Mouse (Mus musculus) forebrain, embryonic 13.5 days (tissue): ENCODE data around the gene Syt2. TPM values are rescaled to one million over a fixed set of nuclear protein-coding genes. Genes with fewer than 3 reads are reported as not detected.

Source experiments
- ATAC-seq: fragments of 200-750 bp; cut with Nextera tagmentation; 2 replicates; pipeline ENCODE4 v1.8.0; 2017
- H3K27ac ChIP-seq: fragments of 300-500 bp; sonication (generic); 2 replicates; pipeline ENCODE4 v1.5.1; 2015; ENCODE audit warnings: inconsistent platforms, mild to moderate bottlenecking, moderate library complexity
- H3K27me3 ChIP-seq: fragments of 300-500 bp; sonication (generic); 2 replicates; pipeline ENCODE4 v1.6.1; 2015; ENCODE audit warnings: mild to moderate bottlenecking, inconsistent platforms
- H3K36me3 ChIP-seq: fragments of 300-500 bp; sonication (generic); 2 replicates; pipeline ENCODE4 v1.6.1; 2015; ENCODE audit warnings: mild to moderate bottlenecking, inconsistent platforms; ENCODE audit not compliant: poor library complexity, severe bottlenecking
- H3K4me1 ChIP-seq: fragments of 300-500 bp; sonication (generic); 2 replicates; pipeline ENCODE4 v1.6.1; 2015; ENCODE audit warnings: inconsistent platforms
- H3K4me2 ChIP-seq: fragments of 300-500 bp; sonication (generic); 2 replicates; pipeline ENCODE4 v1.6.1; 2015; ENCODE audit warnings: inconsistent platforms, mild to moderate bottlenecking, moderate library complexity
- H3K4me3 ChIP-seq: fragments of 300-500 bp; sonication (generic); 2 replicates; pipeline ENCODE4 v1.5.1; 2015; ENCODE audit warnings: mild to moderate bottlenecking, inconsistent platforms
- H3K9ac ChIP-seq: fragments of 300-500 bp; sonication (generic); 2 replicates; pipeline ENCODE4 v1.6.1; 2015; ENCODE audit warnings: mild to moderate bottlenecking, inconsistent platforms
- H3K9me3 ChIP-seq: fragments of 300-500 bp; sonication (generic); replicated peaks from 2 replicates; pipeline ENCODE4 v1.6.1; 2016; ENCODE audit warnings: inconsistent platforms
- WGBS: fragments of 180-500 bp; shearing (Covaris S2); methylation state at CpG from one replicate; pipeline ENCODE4 v1.1.7; 2015; 5-methylcytosine and 5-hydroxymethylcytosine counted together
- polyA plus RNA-seq: library from polyadenylated mRNA; unstranded; fragments of >200 nt; fragmentation: Nextera tagmentation; extraction: Ambion mirVana; gene quantifications from 2 replicates; pipeline ENCODE4 v1.2.1, GENCODE M21; 2015

Gene Syt2
- polyA plus RNA-seq: 1.1 TPM in 2 replicates

DNA sequence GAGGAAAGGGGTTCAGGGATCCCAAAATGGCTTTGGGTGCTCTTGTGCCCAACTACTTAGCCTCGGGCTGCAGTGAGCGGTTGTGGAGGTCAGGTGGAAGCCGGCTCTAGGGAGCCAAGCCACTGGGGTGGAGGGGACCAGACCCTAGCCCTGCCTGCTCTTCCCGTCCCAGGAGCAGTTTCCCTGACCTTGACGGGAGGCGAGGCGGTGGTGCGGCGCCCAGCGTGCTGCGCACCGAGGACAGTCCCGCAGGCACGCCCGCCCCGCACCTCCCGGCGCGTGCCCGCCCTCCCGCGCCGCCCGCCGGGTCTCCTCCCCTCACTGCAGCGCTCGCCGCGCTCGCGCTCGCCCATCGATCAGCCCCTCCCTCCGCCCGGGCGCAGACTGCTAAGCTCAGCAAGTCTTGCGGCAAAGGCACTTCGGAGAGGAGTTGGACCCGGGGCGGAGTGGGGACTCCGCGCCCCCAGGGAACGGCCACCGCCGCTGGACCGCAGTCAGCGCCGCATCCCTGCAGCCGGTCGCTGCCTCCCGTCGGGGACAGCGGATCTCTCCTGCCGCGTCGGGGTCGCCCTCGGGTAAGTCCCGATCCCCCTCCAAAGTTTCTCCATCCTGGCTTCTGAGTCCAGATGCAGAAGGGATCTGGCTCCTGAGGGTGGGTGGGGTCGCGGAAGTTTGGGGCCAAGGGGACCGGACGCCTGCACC is at the start of gene Syt2:
Gene Syt2 (plus strand): TSS at position 417 of the 702 bp plus-strand sequence.
- Histone ChIP-seq H3K4me1 (peaks cover 20% of the 10 kb centered on the region), H3K27me3 (peaks cover 95% of the 10 kb centered on the region), H3K4me3 (peak within 1 kb of the TSS; percentile 47), H3K9me3 (no peaks in the 10 kb centered on the region), H3K4me2 (peak within 1 kb of the TSS; percentile 79), H3K9ac (peak within 1 kb of the TSS; percentile 58), H3K27ac (no peak within 1 kb of the TSS), H3K36me3 (no peaks in the 10 kb centered on the region)
- peak; percentile 81 for ATAC-seq
- WGBS: under 1% methylated on average over 59 of the region's 63 CpGs

DNA sequence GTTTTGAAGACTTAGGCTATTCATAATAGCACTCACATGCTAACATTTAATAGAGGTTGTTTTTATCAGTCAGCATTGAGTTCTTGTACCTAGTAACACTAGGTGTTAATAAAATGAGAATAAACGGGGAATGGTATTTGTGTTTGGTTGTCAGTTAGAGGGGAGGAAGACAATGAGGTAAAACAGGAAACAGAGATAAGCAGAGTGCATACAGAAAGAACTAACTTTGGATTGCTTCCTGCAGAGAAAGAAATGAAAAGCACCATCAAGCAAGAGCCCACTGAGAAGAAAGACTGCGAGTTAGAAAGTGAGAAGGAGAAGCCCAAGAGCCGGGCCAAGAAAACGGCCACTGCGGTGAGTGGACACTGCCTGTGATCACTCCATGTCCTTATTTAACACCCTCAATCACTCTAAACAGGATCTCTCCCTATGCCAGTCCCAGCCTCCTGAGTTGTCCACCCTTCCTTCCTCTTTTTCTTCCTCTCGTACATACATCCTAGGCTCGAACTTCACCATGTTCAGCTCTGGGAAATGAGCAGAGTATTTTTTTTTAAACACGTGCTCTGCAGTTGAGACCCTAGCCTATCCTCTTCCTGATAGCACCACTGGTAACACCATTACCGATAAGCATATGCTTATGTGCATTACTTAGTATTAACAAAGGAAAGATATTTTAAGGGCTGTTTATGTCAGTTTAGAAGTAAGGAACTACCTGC is 49.0 kb upstream of the Syt2 start:
- H3K27me3 ChIP-seq: no peaks in the 10 kb centered on the region
- no peaks in the 10 kb centered on the region for H3K4me1 ChIP-seq
- 91% methylated on average over 9 of the region's 9 CpGs for WGBS
- no peak overlapping the region for H3K9ac ChIP-seq
- no peak overlapping the region for H3K4me3 ChIP-seq
- no peak overlapping the region for H3K27ac ChIP-seq
- H3K36me3 ChIP-seq: peaks cover 83% of the 10 kb centered on the region
- ATAC-seq: no peak
- no peak overlapping the region for H3K4me2 ChIP-seq
- H3K9me3 ChIP-seq: no peaks in the 10 kb centered on the region

DNA sequence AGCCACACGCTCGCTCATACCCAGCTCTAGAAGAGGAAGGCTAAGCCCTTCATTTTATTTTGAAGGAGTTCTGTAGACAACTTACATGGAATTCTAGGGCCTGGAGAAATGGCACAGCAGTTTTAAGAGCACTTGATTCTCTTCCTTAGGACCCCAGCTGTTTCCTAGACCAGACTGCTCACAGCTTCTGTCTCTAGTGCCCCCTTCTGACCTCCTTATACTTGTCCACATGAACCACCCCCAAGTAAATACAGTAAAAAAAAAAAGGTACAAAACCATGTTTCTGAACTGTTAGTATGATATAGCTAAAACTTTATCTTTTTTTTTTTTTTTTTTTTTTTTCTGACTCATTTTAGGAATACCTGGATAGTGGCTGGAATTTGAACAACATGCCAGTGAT is 42.4 kb upstream of the Syt2 start:
- no peaks in the 10 kb centered on the region for H3K27me3 ChIP-seq
- no peak overlapping the region for H3K4me3 ChIP-seq
- H3K4me1 ChIP-seq: no peaks in the 10 kb centered on the region
- ATAC-seq: no peak
- H3K9me3 ChIP-seq: no peaks in the 10 kb centered on the region
- peaks cover 84% of the 10 kb centered on the region for H3K36me3 ChIP-seq
- no peak overlapping the region for H3K4me2 ChIP-seq
- WGBS: 91% methylated on average over 2 of the region's 2 CpGs
- H3K27ac ChIP-seq: no peak overlapping the region
- no peak overlapping the region for H3K9ac ChIP-seq

DNA sequence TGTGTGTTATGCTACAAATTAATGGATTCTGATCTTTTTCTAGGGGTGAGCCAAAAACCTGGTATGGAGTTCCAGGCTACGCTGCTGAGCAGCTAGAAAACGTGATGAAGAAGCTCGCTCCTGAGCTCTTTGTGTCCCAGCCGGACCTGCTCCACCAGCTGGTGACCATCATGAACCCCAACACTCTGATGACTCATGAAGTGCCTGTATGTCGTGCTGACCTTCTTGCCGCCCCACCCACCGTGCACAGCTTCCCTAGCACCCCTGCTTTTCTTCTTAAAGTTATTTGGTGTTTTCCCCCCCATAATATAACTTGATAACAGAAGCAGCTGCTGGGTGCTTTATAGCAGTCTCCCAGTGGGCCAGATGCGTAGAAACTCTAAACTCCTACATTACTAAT is 40.8 kb upstream of the Syt2 start:
- no peaks in the 10 kb centered on the region for H3K27me3 ChIP-seq
- no peak overlapping the region for H3K4me3 ChIP-seq
- H3K4me2 ChIP-seq: no peak overlapping the region
- no peaks in the 10 kb centered on the region for H3K9me3 ChIP-seq
- H3K9ac ChIP-seq: no peak overlapping the region
- 93% methylated on average over 8 of the region's 8 CpGs for WGBS
- no peak overlapping the region for H3K27ac ChIP-seq
- no peaks in the 10 kb centered on the region for H3K4me1 ChIP-seq
- no peak for ATAC-seq
- H3K36me3 ChIP-seq: peaks cover 81% of the 10 kb centered on the region

DNA sequence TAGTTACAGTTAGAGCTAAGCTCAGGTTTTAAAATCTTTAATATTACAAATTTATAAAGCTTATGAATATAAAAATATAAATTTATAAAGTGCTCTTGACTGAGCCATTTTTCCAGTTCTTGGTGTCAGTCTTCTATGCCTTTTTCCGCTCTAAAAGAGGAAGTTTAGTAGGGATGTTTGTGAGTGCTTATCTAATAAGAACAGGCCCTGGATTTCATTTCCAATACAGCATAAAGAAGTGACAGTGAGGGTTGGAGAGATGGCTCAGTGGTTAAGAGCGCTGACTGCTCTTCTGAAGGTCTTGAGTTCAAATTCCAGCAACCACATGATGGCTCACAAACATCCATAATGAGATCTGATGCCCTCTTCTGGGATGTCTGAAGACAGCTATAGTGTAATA is 40.1 kb upstream of the Syt2 start:
- Histone ChIP-seq H3K9me3 (no peaks in the 10 kb centered on the region), H3K4me3 (no peak overlapping the region), H3K9ac (no peak overlapping the region), H3K4me2 (no peak overlapping the region), H3K27ac (no peak overlapping the region), H3K27me3 (no peaks in the 10 kb centered on the region), H3K4me1 (no peaks in the 10 kb centered on the region), H3K36me3 (peaks cover 81% of the 10 kb centered on the region)
- ATAC-seq: no peak
- WGBS: 99% methylated on average over 2 of the region's 2 CpGs

DNA sequence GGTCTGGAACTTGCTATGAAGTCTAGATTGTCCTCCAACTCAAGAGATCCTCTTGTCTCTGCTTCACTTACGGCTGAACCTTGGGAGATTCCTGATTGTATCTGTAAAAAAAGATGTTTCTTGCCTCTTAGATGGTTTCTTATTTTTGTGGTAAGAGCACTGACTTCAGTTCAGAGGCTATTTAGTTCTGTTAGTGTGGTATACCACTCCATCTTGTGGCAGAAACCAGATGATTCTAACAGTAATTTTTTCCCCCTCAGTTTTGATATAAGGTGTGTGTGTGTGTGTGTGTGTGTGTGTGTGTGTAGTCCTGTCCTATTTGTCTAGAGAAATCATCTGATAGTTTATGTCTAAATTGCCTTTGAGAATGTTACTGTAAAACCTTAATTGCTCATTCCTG is 39.2 kb upstream of the Syt2 start:
- Histone ChIP-seq H3K9ac (no peak overlapping the region), H3K27me3 (no peaks in the 10 kb centered on the region), H3K9me3 (no peaks in the 10 kb centered on the region), H3K4me1 (no peaks in the 10 kb centered on the region), H3K4me3 (no peak overlapping the region), H3K4me2 (no peak overlapping the region), H3K36me3 (peaks cover 78% of the 10 kb centered on the region), H3K27ac (no peak overlapping the region)
- no peak for ATAC-seq
- WGBS: 93% methylated on average over 1 of the region's 1 CpGs

DNA sequence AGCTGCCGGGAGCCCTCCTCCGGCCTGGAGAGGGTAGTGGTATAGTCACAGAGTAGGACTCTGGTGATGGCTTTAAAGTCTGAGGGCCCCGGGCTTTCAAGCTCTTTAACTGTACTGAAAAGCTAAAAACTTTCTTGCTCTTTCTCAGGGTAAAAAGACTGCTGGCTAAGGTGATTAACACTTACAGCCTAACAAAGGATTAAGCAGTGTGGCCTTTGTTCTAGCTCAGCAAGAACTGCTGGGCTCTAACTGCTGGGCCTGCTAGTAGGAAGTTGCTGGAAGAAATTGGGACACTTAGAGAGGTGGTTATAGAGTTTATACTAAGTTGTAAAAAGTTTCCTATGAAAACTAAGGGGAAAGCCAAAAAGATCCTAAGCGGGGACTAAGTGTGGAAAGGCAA is 37.3 kb upstream of the Syt2 start:
- WGBS: 37% methylated on average over 4 of the region's 4 CpGs
- Histone ChIP-seq H3K9ac (no peak overlapping the region), H3K36me3 (peaks cover 84% of the 10 kb centered on the region), H3K27ac (no peak overlapping the region), H3K4me1 (no peaks in the 10 kb centered on the region), H3K27me3 (no peaks in the 10 kb centered on the region), H3K9me3 (no peaks in the 10 kb centered on the region), H3K4me2 (no peak overlapping the region), H3K4me3 (no peak overlapping the region)
- ATAC-seq: no peak

DNA sequence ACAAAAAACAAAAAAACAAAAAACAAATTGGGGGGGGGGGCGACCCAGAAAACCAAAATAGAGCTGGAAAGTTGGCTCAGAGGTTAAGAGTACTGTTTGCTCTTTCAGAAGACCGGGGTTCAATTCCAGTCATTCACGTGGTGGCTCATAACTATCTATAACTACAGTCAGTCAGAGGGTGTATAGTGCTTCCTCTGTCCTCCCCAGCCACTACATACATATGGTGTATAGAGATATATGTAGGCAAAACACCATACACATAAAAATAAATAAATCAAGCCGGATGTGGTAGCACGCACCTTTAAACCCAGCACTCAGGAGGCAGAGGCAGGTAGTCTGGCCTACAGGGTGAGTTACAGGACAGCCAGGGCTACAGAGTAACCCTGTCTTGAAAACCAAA is 31.9 kb upstream of the Syt2 start:
- no peak overlapping the region for H3K9ac ChIP-seq
- H3K4me1 ChIP-seq: no peaks in the 10 kb centered on the region
- H3K4me2 ChIP-seq: no peak overlapping the region
- peaks cover 79% of the 10 kb centered on the region for H3K36me3 ChIP-seq
- H3K4me3 ChIP-seq: no peak overlapping the region
- no peaks in the 10 kb centered on the region for H3K27me3 ChIP-seq
- no peaks in the 10 kb centered on the region for H3K9me3 ChIP-seq
- no peak overlapping the region for H3K27ac ChIP-seq
- ATAC-seq: no peak
- WGBS: 97% methylated on average over 5 of the region's 5 CpGs

DNA sequence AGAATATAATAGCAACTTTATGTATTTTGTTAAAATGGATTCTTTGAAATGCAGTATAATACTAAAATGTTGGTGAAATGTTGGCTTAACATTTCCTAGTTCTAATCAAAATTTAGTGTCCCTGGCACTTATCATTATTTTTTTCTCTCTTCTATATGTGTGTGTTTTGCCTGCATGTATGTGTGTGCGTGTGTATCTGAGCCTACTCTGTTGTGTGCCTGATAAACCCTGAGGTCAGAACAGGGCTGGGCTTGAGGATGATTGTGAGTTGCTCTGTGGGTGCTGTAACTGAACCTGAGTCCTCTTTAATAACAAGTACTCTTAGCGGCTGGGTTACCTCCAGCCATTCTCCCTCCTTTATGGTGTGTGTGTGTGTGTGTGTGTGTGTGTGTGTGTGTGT is 31.5 kb upstream of the Syt2 start:
- Histone ChIP-seq H3K27ac (no peak overlapping the region), H3K4me2 (no peak overlapping the region), H3K4me1 (no peaks in the 10 kb centered on the region), H3K9ac (no peak overlapping the region), H3K9me3 (no peaks in the 10 kb centered on the region), H3K27me3 (no peaks in the 10 kb centered on the region), H3K36me3 (peaks cover 83% of the 10 kb centered on the region), H3K4me3 (no peak overlapping the region)
- WGBS: 100% methylated on average over 2 of the region's 2 CpGs
- ATAC-seq: no peak

DNA sequence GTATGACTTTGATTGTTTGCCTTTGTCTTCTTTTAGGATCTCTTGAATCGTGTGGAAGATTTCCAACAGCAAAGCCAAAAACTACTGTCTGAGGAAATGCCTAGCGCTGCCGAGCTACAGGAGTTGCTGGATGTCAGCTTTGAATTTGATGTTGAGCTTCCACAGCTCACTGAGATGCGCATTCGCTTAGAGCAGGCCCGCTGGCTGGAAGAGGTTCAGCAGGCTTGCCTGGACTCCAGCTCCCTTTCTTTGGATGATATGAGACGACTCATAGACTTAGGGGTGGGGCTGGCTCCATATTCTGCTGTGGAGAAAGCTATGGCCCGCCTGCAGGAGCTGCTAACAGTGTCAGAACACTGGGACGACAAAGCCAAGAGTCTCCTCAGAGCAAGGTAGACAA is 28.8 kb upstream of the Syt2 start:
- Histone ChIP-seq H3K27ac (no peak overlapping the region), H3K9me3 (no peaks in the 10 kb centered on the region), H3K36me3 (peaks cover 91% of the 10 kb centered on the region), H3K4me1 (no peaks in the 10 kb centered on the region), H3K4me2 (no peak overlapping the region), H3K27me3 (no peaks in the 10 kb centered on the region), H3K9ac (no peak overlapping the region), H3K4me3 (no peak overlapping the region)
- no peak for ATAC-seq
- WGBS: 89% methylated on average over 9 of the region's 9 CpGs

DNA sequence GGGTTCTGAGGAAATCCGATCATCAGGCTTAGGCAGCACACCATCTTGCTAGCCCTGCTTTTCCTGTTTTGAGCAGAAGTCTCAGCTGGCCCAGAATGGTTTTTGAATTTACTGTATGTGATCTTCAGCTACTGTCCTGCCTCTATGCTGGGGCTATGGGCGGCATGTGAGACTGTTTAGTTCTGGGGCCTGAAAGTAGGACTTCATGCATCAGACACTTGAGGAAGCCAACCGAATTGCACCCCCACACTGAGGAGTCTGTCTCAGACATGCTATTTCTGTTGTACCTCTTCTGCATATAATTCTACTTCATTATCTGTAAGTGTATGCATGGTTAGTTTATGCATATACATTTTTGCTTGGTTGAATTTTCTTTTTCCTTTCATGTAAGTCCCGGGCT is 21.2 kb upstream of the Syt2 start:
- Histone ChIP-seq H3K9me3 (no peaks in the 10 kb centered on the region), H3K4me2 (no peak overlapping the region), H3K27me3 (no peaks in the 10 kb centered on the region), H3K36me3 (peaks cover 96% of the 10 kb centered on the region), H3K4me3 (no peak overlapping the region), H3K9ac (no peak overlapping the region), H3K27ac (no peak overlapping the region), H3K4me1 (no peaks in the 10 kb centered on the region)
- WGBS: 91% methylated on average over 4 of the region's 4 CpGs
- ATAC-seq: no peak

DNA sequence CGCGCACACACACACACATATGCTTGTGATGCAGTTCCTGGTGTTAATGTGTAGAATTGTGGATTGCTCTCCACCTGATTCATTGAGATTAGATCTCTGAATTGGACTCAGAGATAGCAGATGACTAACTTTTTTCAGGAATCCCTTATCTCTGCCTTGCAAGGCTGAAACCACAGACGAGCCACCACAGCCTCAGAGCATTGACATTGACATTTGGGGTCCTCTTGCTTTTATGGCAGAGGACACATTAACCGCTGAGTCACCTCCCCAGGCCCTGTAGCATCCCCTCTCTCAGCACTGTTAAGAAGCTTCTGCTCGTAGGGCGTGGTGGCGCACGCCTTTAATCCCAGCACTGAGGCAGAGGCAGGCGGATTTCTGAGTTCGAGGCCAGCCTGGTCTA is 17.0 kb upstream of the Syt2 start:
- Histone ChIP-seq H3K4me1 (no peaks in the 10 kb centered on the region), H3K9me3 (no peaks in the 10 kb centered on the region), H3K27me3 (no peaks in the 10 kb centered on the region), H3K4me2 (no peak overlapping the region), H3K27ac (no peak overlapping the region), H3K9ac (no peak overlapping the region), H3K36me3 (peaks cover 100% of the 10 kb centered on the region), H3K4me3 (no peak overlapping the region)
- 95% methylated on average over 10 of the region's 10 CpGs for WGBS
- no peak for ATAC-seq

DNA sequence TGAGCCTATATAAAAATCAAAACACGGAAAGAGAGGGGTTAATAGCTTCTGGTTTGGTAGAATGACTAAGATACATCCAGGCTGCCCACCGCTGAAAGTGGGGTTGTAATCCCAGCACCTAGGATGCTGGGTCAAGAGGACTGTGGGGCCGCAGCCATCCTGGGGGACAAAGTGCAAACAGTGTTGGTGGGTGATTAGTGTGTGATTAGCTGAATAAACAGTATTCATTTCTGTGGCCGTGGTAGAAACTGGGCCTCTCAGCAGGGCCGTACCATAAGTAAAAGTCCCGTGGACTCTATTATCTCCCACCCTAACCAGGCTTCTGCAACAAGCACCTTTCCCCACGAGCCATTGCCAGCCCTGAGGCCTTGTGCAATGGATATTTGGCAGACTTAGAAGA is 12.2 kb upstream of the Syt2 start:
- H3K9ac ChIP-seq: no peak overlapping the region
- H3K36me3 ChIP-seq: peaks cover 61% of the 10 kb centered on the region
- no peaks in the 10 kb centered on the region for H3K27me3 ChIP-seq
- no peak overlapping the region for H3K4me3 ChIP-seq
- ATAC-seq: no peak
- no peak overlapping the region for H3K27ac ChIP-seq
- 85% methylated on average over 7 of the region's 7 CpGs for WGBS
- no peaks in the 10 kb centered on the region for H3K4me1 ChIP-seq
- H3K4me2 ChIP-seq: no peak overlapping the region
- H3K9me3 ChIP-seq: no peaks in the 10 kb centered on the region
